ENCODE assay signal across 8 mouse cellular contexts in the genomic region with DNA sequence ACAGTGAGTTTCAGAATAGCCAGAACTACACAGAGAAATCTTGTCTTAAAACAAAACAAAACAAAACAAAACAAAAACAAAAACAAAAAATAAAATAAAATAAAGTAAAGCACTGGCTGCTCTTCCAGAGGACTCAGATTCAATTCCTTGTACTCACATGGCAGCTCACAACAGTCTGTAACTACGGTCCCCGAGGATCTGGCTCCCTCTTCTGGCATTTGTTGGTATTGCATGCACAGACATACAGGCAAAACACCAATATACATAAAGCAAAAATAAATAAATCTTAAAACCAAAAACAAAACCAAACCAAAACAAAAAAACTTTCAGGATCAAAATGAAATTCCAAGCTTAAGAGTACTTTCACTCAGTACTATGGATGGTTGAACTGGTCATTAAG. TPM values are rescaled to one million over a fixed set of nuclear protein-coding genes. Genes with fewer than 3 reads are reported as not detected.
DNase-seq lines count a peak whose midpoint lies in the region; ATAC-seq and TF ChIP-seq lines count a peak whose summit lies in the region.
"Had no signal": no experiment of that assay in that cellular context is flagged by ENCODE, and none has a peak within 500 bp of the region (broad histone marks: within the 10 kb centered on the region; RNA-seq: fewer than 3 reads in every experiment).

No protein-coding gene starts in this region.

- no peaks in the 10 kb centered on the region for H3K9me3 ChIP-seq in CH12.LX (replicated peaks; ENCODE audit: low read length)
- H3K9me3 ChIP-seq in limb, embryonic 11.5 days (ENCODE audit: control insufficient read depth, low read length) = no peaks in the 10 kb centered on the region
- H3K9me3 ChIP-seq: megakaryocyte, embryonic 14.5 days had no signal

- peak; percentile 20 for DNase-seq in layer of hippocampus, adult 11-12 months (ENCODE audit: low spot score)
- DNase-seq in layer of hippocampus, adult 9-10 months (ENCODE audit: low spot score) = no peak
- DNase-seq in CH12.LX (ENCODE audit: extremely low read depth) (peak; percentile 42), Patski (ENCODE audit: low read depth, low spot score) (peak; percentile 1)
- DNase-seq in embryo, embryonic 10.5 days (ENCODE audit: low spot score) = peak; percentile 47
- peak; percentile 51 for DNase-seq in limb, embryonic 11.5 days (ENCODE audit: low spot score)
- DNase-seq in splenic B cell, adult 2 months (ENCODE audit: low read depth, low spot score) = peak; percentile 54

- TF ChIP-seq EP300 in CH12.LX (IDR thresholded peaks at IDR 0.05; ENCODE audit: low read length) = no peak

- POLR2A ChIA-PET in Patski (lab: Charles Lee) = no interaction called here

- TF ChIP-seq RAD21 in CH12.LX (IDR thresholded peaks at IDR 0.05; ENCODE audit: low read depth, low read length) = peak; percentile 49

- H3K27me3 ChIP-seq in CH12.LX (replicated peaks) (no peaks in the 10 kb centered on the region), Patski (peaks cover 7% of the 10 kb centered on the region)
- H3K27me3 ChIP-seq in limb, embryonic 11.5 days (ENCODE audit: control insufficient read depth, insufficient read depth, low read length) = no peaks in the 10 kb centered on the region
- no peaks in the 10 kb centered on the region for H3K27me3 ChIP-seq in splenic B cell, adult 2 months (ENCODE audit: control insufficient read depth, insufficient read depth, low read length, poor library complexity, severe bottlenecking)
- H3K27me3 ChIP-seq: megakaryocyte, embryonic 14.5 days had no signal

- H3K4me2 ChIP-seq in CH12.LX (ENCODE audit: insufficient read depth, low read depth, poor library complexity, severe bottlenecking) = no peak overlapping the region
- no peak overlapping the region for H3K4me2 ChIP-seq in limb, embryonic 11.5 days (ENCODE audit: low read depth, severe bottlenecking)

- WGBS in limb, embryonic 11.5 days = 33% methylated on average over 2 of the region's 2 CpGs

- in situ Hi-C loops in CH12.LX (cut with MboI; ENCODE audit: low pct_ligation_motif_present, low pct_unique_long_range_greater_than_20kb, low sequenced_read_pairs) = no loop called here
- in situ Hi-C loops in Patski (cut with MboI; ENCODE audit: low pct_unique_long_range_greater_than_20kb) = no loop called here

- no peak for ATAC-seq in Patski
- no peak for ATAC-seq in limb, embryonic 11.5 days (ENCODE audit: insufficient number of reproducible peaks, low FRiP score, low TSS enrichment, low read depth)

- CTCF ChIA-PET in Patski (lab: Charles Lee) = interaction anchor here (0.9 to 2.6 kb wide), 7 partner anchors 10 to 278 kb away, joined by 3 to 9 read pairs (median 4); no protein-coding TSS in a partner anchor

- no peak overlapping the region for H3K9ac ChIP-seq in CH12.LX (ENCODE audit: insufficient read depth, low read depth)
- H3K9ac ChIP-seq in limb, embryonic 11.5 days (ENCODE audit: low read length) = no peak overlapping the region

- H3K27ac ChIP-seq in CH12.LX (ENCODE audit: insufficient read depth, low read depth) = no peak overlapping the region
- no peak overlapping the region for H3K27ac ChIP-seq in limb, embryonic 11.5 days (replicated peaks; ENCODE audit: low read depth, low read length)

- no peak overlapping the region for H3K4me3 ChIP-seq in CH12.LX (replicated peaks in 1 of 3; ENCODE audit: low read depth in 2 of 3, low read length in 2 of 3, poor library complexity in 1 of 3)
- H3K4me3 ChIP-seq in limb, embryonic 11.5 days (ENCODE audit: low read depth, low read length) = no peak overlapping the region
- H3K4me3 ChIP-seq: megakaryocyte, embryonic 14.5 days had no signal

- no peaks in the 10 kb centered on the region for H3K4me1 ChIP-seq in CH12.LX (ENCODE audit: control insufficient read depth in 1 of 2, insufficient read depth in 2 of 2)
- no peaks in the 10 kb centered on the region for H3K4me1 ChIP-seq in limb, embryonic 11.5 days (ENCODE audit: control insufficient read depth, insufficient read depth, low read length)
- H3K4me1 ChIP-seq: megakaryocyte, embryonic 14.5 days had no signal

- H3K79me2 ChIP-seq in CH12.LX (replicated peaks; ENCODE audit: control insufficient read depth, extremely low read depth, insufficient read depth, poor library complexity, severe bottlenecking) = no peaks in the 10 kb centered on the region

- peak; percentile 52 to 53 for TF ChIP-seq CTCF in CH12.LX (conservative IDR thresholded peaks at IDR 0.05 in 1 of 2, IDR thresholded peaks at IDR 0.05 in 1 of 2; ENCODE audit: low read depth in 2 of 2, low read length in 2 of 2)
- peak; percentile 74 for TF ChIP-seq CTCF in Patski (IDR thresholded peaks at IDR 0.05)

- TF ChIP-seq POLR2A in CH12.LX (IDR thresholded peaks at IDR 0.05; ENCODE audit: low read depth, low read length) = no peak

- no peaks in the 10 kb centered on the region for H3K36me3 ChIP-seq in CH12.LX (replicated peaks in 1 of 2; ENCODE audit: control insufficient read depth in 1 of 2, insufficient read depth in 1 of 2, low read length in 1 of 2)
- no peaks in the 10 kb centered on the region for H3K36me3 ChIP-seq in limb, embryonic 11.5 days (ENCODE audit: control insufficient read depth, insufficient read depth, low read length)
- H3K36me3 ChIP-seq in splenic B cell, adult 2 months (ENCODE audit: control insufficient read depth, insufficient read depth, low read length, poor library complexity, severe bottlenecking) = no peaks in the 10 kb centered on the region

- dilution Hi-C loops in CH12.LX (cut with MboI; ENCODE audit: extremely low pct_ligation_motif_present, extremely low pct_unique_long_range_greater_than_20kb, low sequenced_read_pairs) = no loop called here

TF ChIP-seq in CH12.LX, 34 proteins besides CTCF, POLR2A, EP300 and RAD21:
- TF ChIP-seq SMC3 (IDR thresholded peaks at IDR 0.05; ENCODE audit: low read depth, low read length) = peak; percentile 29; the same call in 1 of the 2 replicates
- no peak for TF ChIP-seq RCOR1 (conservative IDR thresholded peaks at IDR 0.05; ENCODE audit: low read depth, low read length)
- no peak for TF ChIP-seq ELF1 (IDR thresholded peaks at IDR 0.05; ENCODE audit: low read depth, low read length)
- no peak for TF ChIP-seq POLR2AphosphoS2 (IDR thresholded peaks at IDR 0.05; ENCODE audit: low read depth, low read length)
- TF ChIP-seq TBP (conservative IDR thresholded peaks at IDR 0.05; ENCODE audit: low read depth, low read length) = no peak
- no peak for TF ChIP-seq CHD1 (IDR thresholded peaks at IDR 0.05; ENCODE audit: low read depth, low read length)
- no peak for TF ChIP-seq E2F4 (IDR thresholded peaks at IDR 0.05; ENCODE audit: insufficient replicate concordance, low read depth, low read length)
TF ChIP-seq in CH12.LX: peak in this region for 1.

RNA-seq across cellular contexts. Expression of gene Prdx4, which starts 36.0 kb away (rescaled TPM):
- total RNA-seq in CH12.LX (2012; rRNA removed) = 192 and 208 TPM in 2 replicates
- total RNA-seq in CH12.LX (2014; rRNA removed) = 193 and 194 TPM in 2 replicates
- 87.3 and 101 TPM in 2 replicates for polyA plus RNA-seq in CH12.LX (2012; ENCODE audit: insufficient read length, low read depth)
- 133 TPM for polyA plus RNA-seq in Patski (2021)
- 251 and 267 TPM in 2 replicates for polyA plus RNA-seq in limb, embryonic 11.5 days (2014; fragmentation: Nextera tagmentation; extraction: Ambion mirVana)
